Mouse (Mus musculus) left cerebral cortex, postnatal 36 days (tissue): ENCODE measurements around the gene Them7. TPM values are rescaled to one million over a fixed set of nuclear protein-coding genes. Genes with fewer than 3 reads are reported as not detected.

Experiments used
- DNase-seq, 2 experiments: peaks; one replicate each; pipeline ENCODE4 v3.0.0; 2021 to 2022; ENCODE audit warnings: low spot score in 2 of 2, mixed read lengths in 1 of 2
- intact Hi-C: fragments of 180-260 bp; cut with DNase I; formaldehyde crosslinking; loops from one replicate; pipeline ENCODE4 v1.15.1; 2025
- total RNA-seq, 2 experiments: library from RNA; stranded (reverse); gene quantifications; 2 replicates each; pipeline ENCODE4 v1.2.3; 2021

Gene Them7
- total RNA-seq, 2 experiments from 2014 or later = not detected

GRCm38 (mm10) chr2:105232386-105232785 is 8.3 kb downstream of the Them7 start:
- intact Hi-C loops = no loop called here
- DNase-seq = no peak

DNA sequence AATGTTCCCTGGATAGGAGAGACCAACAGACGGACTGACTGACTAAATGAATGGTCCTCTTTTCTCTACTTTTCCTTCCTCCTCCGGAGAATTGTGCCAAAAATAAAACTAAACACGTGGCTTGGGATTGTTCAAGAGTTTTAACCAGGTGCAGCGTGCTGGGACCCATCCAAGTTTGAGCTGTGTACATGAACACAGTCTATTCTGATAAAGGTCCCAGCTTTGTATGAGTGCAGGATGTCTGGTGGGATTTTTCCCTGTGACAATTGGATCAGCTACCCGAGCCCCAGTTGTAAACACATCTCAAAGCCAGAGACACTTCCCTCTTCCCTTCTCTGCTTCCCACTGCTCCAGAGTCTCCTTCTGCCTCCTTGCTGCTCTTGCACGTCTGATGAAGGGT is 10.2 kb downstream of the Them7 start:
- intact Hi-C loops = no loop called here
- no peak for DNase-seq

DNA sequence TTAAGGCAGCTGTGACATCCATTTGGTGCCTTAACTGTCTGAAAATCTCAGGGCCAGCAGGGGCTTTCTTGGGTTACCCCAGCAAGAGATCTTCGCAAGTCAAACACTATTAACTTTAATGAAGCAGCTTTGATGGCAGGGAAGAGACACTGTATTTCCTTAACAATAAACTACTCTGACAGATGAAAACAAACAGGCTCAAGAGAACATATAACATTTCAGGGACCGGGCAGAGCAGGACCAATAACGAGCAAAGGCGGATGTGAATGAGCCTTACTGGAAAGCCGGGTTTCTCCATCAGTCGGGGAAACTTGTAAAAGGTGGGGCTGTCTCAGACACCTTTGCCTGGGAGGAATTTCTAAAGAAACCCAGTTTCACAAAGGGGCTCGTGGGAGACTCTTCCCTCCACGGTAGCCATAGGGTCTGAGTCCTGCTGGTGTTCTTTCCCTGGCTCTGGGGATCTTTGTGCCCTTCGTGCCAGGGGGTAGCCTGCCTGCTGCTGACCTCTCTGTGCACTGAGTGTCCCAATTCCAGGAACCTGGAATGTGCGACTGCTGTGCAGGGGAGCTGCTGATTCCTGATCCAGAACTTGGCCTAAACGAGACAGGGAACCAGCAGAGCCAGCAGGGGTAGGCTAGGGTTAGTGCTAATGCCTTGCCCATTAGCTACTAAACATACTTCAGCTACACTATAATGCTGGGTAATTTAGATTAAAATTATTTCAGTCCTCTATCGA is 11.4 kb downstream of the Them7 start:
- no peak for DNase-seq
- intact Hi-C loops = no loop called here

DNA sequence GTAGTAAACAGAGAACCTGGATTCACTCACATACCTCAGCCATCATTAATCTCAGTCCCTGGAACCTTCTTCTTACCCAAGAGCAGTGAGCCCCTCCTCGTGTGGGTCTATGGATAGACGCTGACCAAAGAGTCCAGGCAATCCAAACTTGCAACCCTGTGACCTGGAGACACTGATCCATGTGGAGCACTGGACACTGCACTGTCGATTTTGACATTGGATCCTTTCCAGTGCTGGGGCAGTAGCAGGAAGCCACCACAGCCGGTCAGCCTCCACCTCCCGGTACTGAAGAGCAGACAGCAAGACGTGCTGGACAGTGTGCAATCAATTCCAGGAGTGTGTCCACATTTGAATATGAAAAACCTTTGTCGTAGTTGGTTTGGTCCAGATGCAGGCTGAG is 13.3 kb downstream of the Them7 start:
- no peak for DNase-seq
- intact Hi-C loops = no loop called here

GRCm38 (mm10) chr2:105237841-105238240 is 13.7 kb downstream of the Them7 start:
- intact Hi-C loops = no loop called here
- no peak for DNase-seq

- intact Hi-C loops = no loop called here
- peak in 1 of 2 experiments; percentile 26 for DNase-seq
These were observed 14.7 kb downstream of the Them7 start for GRCm38 (mm10) chr2:105238775-105239174.

- DNase-seq = no peak
- intact Hi-C loops = no loop called here
These were observed 16.5 kb downstream of the Them7 start for GRCm38 (mm10) chr2:105240631-105241030.

DNA sequence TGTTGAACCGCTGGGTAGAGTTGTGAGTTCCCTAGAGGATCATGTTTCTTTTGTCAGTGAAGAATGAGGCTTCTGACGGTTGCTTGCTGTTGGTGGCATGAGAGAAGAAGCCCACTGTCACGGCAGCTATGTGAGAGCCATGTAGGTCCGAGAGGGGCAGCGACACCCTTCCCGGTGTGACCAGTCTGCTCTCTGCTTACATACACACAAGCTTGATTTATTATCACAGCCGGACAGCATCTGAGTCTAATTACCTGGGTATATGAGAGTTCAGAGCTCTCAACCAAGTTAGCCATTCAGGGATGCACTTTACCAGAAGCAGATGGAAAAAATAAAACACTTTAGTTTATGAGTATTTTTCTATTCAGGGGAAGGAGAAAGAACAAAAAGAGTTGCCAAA is 18.8 kb downstream of the Them7 start:
- DNase-seq = no peak
- intact Hi-C loops = no loop called here

DNA sequence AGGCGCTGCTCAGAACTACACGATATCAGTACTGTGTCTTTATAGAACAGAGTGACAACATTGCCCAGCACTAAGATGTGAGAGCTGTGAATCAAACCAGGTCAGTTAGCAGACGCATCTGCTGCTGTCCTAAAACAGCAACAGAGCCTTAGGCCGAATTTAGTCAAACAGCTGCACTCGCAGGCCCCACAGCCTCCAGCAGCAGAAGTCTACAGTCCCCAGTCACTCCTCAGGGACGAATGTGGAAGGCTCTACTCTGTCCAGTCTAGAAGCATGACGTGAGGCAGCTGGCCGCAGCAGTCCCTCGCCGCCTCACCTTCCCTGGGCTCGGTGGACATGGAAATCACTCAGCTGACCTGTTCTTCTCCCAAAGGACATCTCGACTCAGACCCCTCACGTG is 20.6 kb downstream of the Them7 start:
- intact Hi-C loops = no loop called here
- no peak for DNase-seq

- no peak for DNase-seq
- intact Hi-C loops = no loop called here
These were observed 27.9 kb downstream of the Them7 start for GRCm38 (mm10) chr2:105251978-105252377.

GRCm38 (mm10) chr2:105252824-105253223 is 28.7 kb downstream of the Them7 start:
- intact Hi-C loops = no loop called here
- no peak for DNase-seq

DNA sequence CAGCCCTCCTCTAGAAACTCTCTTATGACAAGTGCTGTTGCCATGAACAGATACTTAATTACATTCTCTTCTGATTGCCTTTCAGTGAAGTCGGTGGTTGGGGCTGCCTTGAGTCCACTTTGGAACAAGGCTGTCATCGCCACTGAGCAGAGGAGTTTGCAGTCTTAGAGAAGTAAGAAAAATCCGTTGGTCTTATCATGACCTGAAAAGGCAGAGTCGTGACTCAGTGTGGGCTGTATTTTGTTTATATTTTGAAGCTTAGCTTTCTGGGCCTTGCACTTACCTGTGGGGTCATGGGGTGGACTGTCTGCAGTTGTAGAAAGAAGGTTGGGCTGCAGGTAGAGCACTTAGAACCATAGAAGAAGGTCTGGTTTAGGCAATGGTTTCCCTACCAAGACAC is 31.3 kb downstream of the Them7 start:
- intact Hi-C loops = no loop called here
- DNase-seq = no peak

GRCm38 (mm10) chr2:105256427-105257071 is 32.4 kb downstream of the Them7 start:
- no peak for DNase-seq
- intact Hi-C loops = loop anchor here (2.0 kb wide), 1 partner anchor 172 kb away; no protein-coding TSS in a partner anchor

DNA sequence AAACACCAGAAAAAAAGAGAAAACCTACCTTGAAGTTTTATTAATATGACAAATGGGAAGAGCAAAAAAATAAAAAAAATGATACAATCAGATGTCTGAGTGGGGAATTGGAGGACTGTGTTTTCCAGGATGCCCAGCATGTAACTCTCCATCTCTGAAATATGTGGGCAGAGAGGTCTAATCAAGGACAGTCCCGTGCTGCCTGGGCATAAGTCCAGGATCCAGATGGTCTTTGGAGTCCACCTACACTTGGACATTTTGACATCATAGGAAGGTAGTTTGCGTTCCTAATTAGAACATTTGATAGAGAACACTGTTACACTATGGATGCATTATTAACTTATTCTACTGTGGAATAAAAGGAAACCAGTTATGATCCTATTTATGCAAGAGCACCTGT is 33.3 kb downstream of the Them7 start:
- intact Hi-C loops = loop anchor here (2.0 kb wide), 1 partner anchor 171 kb away; no protein-coding TSS in a partner anchor
- no peak for DNase-seq

DNA sequence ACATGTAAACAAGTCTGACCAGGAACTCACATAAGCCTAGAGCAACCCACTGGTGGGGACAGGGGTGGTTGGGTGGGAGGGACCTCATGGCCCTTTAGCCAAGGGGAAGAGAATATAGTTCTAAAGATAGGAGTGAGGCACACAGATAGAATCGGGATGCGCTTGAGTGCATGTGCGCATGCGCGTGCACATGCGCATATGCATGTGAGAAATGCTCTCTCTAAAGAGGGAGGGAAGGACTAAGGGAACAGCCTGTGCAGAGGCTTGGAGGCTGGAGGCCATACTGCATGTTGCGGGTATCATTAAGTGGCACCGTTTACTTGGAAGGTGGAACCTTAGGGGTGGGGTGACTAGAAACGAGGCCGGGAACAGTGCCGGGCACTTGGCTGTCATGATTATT is 37.2 kb downstream of the Them7 start:
- DNase-seq = no peak
- intact Hi-C loops = no loop called here

DNA sequence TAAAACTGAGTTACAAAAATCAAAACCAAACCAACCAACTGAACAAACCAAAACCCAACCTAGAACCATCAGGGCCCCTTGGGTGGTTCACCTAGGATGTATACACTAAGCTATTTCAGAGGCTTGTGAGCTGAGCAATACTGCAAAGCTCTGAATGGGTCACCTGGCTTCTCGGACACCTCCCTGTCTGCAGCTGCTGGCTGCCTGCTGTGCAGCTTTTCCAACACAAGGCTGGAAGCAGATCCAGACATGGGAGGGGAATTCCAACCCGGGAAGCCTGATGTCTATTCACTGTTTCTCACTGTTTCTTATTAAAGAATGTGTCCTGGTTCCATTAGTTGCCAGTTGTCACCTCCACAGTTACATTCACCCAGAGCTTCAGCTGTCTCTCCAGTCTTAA is 39.1 kb downstream of the Them7 start:
- intact Hi-C loops = no loop called here
- DNase-seq = no peak

- intact Hi-C loops = no loop called here
- DNase-seq = no peak
These were observed 58.4 kb downstream of the Them7 start for GRCm38 (mm10) chr2:105282407-105283077.

DNA sequence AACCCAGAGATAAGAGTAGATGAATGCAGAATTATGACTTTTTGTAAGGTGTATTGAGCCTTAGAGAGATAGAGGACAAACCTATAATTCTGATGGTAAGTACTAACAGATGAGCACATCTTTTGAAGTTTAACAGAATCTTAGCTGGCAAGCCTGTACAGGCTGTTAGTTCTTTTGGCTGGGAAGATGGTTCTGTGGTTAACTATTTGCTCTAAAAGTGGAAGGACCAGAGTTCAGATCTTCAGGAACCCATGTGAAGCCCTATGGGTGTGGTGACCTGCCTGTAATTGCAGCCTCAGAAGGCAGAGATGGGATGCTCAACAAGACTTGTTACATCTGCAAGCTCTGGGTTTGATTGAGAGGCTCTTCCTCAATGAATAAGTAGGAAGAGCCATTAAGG is 59.7 kb downstream of the Them7 start:
- intact Hi-C loops = no loop called here
- no peak for DNase-seq

DNA sequence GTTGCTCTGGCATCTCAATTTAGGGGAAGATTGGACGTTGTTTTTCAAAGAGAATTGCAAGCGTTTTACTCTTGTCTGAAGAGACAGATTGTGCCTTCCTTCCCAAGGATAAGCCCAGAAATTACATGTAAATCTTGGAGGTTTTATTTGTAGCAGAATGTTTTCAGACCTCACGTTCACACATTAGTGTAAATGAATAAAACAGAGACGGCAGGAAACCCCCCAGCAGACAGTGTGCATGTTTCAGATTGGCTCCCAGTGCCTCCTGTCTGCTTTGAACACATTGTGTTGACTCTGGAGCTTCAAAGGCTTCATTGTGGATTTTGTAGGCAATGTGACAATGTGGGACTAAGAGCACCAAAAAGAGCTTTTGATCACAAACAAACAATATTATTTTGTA is 60.7 kb downstream of the Them7 start:
- intact Hi-C loops = no loop called here
- no peak for DNase-seq

DNA sequence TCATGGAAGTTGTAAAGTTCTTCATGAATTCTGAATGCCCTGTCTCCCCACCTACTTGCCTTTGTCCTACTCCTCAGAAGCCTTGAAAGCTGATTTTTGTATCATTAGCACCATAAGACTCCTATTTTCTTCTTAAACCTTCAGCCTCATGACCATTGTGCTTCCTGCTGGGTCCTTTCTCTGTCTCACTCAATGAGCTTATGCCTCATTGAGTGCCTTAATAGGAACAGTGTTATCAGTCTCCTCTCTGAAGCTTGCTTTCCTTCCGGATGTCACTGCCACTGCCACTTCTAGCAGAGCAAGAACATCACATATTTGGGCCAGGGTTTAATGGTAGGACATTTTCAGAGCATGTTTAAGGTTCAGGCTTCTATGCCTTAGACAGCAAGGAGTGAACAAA is 71.7 kb downstream of the Them7 start:
- DNase-seq = no peak
- intact Hi-C loops = no loop called here

DNA sequence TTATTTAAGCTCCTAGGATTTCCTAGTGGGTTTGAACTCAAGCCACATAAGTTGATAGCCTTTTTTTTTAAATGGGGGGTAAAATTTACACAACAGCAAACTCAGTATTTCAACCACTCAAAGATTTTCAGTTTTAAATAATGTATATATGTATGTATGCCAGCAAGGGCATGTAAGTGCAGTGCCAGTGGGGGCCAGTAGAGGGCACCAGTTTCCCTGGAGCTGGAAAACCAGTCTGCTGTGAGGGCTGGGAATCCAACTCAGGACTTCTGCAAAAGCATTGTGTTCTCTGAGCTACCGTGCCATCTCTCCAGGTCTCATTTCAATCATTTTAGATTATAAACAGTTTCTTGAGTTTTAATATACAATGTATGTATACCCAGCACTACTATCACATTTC is 74.8 kb downstream of the Them7 start:
- intact Hi-C loops = no loop called here
- DNase-seq = no peak
